Mouse (Mus musculus) cerebellum, adult 11 months (tissue): ENCODE results near the gene Nfia.

Experiments
- DNase-seq: peaks from one replicate; pipeline ENCODE4 v3.0.0; 2022

Gene Nfia

DNA sequence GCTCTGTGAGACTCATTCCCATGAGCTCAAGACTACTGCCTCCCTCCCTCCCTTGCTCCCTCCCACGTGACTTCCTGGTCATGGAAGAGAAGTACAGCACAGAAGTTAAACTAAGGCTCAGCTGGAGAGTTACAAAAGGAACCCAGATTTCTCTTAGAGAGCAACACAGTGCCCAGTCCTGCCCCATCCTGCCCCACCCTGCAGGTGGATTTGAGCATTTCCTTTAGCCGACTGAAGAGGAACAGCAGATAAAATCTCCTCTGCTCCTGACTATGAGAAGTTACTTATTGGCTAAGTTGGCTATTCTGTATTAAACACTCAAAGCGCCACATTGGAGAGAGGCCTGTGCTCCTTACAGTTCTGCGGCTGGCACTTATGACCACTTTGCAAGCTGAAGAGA is 314.4 kb downstream of the Nfia start:
- DNase-seq = no peak

DNA sequence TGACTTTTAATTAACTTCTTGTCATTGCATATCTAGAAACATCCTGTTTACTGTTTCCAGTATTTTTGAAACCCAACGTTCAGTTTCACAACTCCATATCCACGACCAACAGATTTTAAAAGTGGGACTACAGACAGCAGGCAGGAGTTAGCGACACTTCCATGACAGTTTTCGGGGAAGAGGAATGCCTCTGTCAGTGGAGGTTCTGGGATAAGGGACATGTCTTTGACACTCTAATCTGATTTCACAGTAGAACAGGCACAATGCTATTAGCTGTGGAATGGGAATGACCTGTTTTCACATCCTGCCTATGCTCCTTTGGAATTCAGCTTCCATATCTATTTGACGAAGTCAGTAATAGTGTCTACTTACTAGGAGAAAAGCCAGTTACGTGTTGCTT is 317.5 kb downstream of the Nfia start:
- no peak for DNase-seq

DNA sequence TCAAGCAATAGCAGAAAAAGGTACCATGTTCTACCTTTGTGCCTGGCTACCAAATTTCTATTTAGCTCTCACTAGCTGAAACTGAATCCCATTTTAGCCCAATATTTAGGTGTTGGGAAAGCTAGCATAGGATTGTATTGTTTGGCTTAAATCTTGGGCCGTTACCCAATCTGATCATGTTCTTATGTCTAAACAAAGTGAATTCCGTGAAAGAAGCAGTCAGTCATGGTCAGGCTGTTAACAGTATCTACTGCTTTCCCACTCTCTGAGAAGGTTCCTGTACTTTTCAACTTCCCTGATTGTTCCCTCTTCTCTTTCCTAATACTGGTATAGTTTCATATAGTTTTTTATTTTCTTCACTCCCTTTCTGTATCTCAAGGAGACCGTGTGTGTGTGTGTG is 318.1 kb downstream of the Nfia start:
- DNase-seq = no peak

DNA sequence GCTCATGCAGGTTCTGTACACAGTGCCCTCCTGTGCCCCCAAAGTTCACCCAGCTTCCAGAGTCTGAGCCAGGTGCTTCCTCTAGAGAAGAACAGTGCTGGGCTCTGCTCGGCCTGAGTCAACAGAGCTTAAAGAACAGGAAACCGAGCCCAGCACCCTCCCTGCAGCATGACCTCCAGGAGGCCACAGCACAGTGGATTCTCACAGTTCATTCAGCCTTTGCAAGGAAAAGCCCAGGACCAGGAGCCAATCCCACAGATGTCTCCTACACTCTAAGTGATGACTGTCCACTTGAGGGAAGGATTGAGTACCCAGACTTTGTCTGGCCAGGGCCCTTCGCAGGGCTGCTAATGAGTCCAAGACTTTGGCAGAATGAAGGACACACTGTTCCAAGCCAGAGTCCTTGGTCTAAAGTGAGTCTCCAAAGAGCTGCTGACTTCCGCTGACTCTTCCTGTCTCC is 318.9 kb downstream of the Nfia start:
- no peak for DNase-seq

DNA sequence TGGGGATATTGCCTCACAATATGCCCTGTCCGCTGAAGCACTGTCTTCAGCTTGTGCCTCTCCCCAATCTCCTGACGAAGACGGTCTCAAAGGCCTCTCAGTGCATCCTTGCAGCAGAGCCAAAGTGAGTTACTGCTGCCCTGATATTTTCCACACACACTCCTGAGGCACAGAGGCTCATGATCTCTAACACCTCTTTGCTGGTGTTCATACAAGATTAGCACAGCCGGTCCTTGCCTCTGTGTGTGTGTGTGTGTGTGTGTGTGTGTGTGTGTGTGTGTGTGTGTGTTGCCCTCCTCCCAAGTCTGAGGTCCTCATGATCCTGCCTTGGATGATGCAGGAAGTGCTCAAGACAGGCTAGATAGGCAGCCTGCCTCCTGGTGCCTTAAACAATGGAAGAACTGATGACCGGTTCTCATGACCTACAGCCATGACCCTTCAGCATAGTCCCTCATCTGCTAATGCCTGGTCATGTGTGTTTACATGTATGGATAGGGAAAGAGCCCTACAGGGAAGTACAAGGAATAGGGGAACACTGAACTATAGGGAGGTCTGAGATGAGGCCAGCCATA is 319.5 kb downstream of the Nfia start:
- no peak for DNase-seq

DNA sequence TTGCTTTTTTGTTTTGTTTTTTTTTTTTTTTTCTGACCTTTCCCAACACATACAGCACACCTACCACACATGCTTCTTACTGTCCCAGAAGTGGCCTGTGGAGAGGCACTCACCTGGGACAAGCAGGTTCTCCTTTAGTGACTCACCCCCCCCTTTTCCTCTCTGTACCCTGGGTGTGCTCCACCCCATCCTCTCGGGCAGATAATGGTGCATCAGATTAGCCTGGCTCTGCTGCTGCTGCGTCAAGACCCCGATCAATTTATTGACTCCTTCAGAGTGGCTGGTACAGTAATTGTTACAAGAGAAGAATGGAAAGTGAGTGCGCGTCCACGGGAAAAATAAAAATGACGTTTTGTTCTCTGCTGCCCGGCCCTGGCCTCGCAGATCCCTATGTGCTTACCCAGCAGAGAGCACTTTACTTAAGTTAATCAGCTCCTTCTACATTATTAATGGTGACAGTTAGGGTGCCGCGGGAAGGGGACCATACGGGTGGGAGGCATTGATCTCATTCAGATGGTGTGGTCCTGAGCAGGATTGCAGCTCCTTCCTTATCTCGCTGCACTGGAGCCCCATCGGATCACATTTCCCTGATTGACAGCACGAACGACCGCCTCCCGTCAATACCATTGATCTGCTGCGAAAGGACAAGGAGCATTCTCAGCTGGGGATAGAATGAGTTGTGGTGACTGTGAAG is 321.7 kb downstream of the Nfia start:
- DNase-seq = no peak

DNA sequence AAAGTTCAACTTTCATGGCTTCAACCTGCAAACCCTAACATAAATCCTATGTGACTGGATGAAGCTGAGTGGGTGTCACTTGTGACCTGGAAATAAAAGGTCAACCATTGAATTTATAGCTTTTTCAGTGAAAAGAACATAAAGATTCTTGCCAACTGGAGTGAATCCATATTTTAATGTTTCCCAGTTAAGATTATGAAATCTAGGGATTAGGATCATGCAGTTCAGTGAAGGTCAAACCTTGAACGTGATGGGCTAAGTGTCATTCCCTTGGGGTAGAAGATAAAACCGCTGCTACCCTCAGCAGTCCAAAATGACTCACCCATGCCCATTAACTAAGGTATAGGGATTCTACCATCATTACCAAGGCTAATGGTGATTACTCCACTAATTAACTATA is 322.5 kb downstream of the Nfia start:
- DNase-seq = no peak

DNA sequence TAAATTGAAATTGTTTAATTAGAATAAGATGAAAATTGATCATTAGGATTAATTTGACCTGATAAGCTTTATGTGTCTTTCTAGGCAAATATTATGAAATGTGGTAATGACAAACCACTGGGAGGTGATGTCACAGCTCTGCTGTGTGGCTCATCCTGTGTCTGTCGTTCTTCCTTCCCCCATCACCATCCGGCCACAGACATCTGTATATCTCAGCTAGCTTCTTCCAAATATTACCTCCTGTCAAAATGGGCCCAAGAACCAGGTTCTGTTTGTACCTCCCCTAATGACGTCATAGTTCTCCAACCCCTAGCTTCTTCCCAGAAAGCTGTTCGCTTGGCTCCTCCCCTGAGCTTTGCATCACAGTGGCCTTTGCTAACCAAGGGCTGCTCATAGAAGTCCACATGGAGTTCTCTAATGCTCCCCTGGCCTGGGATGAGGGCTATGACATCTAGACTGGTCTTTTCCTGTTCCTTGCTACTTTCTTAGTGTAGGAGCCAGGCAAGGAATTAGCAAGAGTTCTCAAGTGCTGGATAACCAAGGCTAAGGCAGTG is 324.6 kb downstream of the Nfia start:
- no peak for DNase-seq

DNA sequence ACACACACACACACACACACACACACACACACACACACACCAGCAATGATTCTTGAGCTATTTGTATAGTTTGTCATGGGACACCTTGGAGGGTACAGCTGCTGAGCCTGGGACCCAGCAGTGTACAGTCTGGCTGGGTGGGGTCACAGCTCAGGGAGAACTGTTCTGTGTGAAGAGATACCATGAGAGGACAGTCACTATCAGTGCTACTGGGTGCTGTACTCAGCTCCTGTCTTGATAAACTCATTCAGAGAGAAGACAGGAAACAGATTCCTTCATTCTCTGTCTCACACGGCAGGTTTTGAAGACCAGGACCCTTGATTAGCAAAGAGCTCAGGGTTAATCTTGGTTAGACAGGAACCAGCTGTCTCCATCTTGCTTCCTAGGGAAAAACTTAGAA is 326.1 kb downstream of the Nfia start:
- no peak for DNase-seq

DNA sequence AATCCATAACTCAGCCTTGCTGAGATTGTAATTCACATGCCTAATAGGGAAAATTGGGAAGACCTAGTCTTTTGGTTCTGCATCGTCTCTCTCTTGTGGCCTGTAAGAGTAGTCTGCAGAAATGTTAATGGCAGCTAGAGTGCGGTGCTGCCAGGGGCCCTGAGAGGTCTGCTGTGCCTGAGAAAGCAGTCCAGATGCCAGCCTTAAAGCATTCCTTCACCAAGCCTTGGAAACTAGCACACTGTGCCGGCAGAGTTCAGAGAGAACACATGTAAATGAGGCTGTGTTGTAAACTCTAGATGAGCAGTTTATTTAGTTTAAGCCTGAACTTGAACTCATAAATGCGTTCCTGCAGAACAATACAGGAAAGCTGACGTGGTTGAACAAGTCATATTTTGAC is 326.9 kb downstream of the Nfia start:
- no peak for DNase-seq

DNA sequence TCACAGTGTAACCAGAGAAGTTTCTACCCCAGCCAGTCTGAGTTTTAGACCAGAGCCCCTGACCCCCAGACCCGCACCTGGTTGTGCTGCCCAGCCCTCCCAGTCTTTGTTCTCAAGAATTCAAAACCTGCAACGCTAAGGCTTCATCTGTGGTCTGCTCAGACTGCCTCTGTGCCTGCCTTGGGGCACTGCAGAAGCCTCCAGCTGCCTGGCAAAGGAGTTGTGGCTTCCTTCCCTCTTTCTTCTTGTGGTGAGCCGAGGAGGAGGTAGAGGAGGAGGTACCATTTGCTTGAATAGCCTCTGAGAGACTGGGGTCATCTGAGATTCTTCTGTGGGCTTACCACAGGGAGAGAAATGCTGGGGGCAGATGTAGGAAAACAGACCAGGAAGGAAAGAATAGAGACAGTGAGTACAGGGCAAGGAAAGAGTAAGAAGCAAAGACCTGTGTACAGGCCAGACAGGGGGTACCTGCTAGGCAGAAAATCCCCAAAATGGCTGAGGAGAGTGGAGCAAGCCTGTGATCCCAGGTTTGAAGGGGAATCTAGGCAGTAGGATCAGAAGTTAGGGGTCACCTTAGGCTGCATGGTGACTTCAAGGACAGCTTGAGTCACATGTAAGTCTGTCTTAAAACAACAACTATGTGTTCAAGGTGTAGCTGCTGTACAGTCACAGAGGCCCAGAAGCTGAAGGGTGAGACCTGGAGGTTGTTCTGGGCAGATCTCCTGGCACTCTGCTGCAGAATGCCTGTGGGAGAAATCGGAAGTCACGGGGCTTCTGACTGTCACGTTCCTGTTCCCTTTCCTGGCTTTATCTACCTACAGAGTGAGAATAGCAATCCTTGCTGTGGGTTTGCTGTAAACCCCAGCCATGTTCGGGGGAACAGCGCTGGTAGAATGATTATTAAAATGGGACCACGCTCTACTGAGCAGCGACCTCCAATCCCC is 328.9 kb downstream of the Nfia start:
- DNase-seq = no peak

DNA sequence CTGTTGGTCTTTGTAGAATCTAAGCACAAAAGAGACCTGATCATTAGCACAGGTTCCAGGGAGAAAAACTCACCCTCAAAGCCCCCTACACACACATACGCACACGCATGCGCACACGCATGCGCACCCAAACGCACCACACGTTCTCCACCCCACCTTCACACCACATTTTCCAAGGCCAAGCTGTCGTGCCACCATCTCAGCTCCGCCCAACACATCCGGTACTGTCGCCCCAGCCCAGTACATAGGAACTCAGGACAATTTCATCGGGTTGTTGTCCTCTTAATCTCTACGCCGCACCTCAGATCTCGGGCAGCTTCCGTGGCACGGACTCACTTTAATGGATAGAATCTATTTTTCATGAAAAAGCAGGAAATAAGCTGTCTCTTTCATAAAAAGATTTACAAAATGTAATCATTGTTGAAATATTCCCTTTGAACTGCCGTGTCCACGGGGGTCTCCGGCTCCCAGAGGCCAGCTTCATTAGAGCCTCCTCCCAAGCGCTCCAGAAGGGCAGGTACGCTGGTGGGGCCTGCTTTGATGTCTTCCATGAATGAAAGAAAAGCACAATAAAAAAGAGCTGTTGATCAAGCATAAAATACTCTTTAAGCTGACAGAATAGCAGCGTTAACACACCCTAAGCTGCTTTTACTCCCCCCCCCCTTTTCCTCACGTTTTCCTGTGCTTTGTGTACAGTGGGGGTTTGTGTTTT is 330.2 kb downstream of the Nfia start:
- no peak for DNase-seq

DNA sequence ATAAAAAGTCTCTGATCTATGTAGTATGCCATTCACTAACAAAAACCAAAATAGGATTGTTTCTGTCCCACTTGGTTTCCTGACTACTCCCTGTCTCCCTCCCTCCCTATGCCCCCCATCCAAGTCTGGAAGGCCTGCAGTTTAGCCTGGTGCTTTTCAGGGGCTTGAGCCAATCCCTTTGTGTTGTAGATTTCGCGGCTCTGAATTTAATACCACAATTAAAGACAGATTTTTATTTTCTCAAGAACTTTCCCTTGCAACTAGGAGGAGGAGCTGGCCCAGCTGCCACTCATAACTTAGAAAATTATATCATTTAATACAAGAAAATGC is 330.8 kb downstream of the Nfia start:
- no peak for DNase-seq

DNA sequence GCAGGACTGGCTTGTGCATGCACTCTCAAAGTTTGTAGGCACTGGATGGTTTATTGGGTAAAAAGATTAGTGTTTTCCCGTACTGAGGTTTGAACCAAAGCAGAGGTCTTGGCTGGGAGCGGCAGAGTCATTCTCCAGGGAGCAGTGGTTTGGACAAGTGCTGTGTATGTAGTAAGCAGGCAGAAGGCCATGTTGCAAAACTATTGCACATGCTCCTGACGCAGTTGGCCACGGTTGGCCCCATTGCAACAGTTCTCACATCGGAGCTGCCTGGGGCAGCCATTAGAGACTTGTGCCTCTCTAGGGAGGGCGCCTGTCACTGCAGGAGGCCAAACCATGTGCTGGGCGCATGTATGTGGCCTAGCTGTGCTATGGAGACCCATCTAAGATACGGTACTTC is 331.6 kb downstream of the Nfia start:
- no peak for DNase-seq

DNA sequence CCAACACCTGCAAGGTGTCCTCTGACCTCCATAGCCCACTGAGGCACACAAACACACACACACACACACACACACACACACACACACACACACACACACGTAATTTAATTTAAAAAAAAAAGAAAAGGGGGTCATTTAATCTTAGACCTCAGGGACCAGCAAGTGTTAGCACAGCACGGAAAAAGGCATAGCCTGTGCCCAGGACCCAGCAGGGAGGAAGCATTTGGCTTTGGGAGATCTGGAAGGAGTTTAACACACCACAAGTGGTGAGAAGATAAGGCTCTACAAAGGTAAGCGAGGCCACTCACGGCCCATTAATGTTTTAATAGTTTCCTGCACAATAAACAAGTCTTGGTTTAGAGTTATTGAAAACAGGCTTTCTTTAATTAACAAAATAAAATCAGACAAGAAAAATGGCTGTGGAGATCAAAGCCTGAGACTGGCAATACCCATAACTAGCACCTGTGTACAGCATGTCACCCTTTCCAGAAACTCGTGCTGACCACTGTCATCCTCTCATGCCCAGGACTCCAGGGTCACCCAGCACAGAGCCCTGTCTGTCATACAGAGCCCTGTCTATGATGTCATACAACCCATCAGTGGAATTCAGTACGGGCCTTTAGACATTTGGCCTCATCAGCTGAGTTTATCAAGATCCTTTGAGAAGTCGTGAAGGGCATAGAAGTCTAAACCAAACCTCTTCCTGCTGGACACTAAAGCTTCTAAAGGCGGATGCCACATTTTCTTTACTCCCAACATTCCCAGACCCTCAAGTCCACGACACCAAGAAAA is 332.6 kb downstream of the Nfia start:
- no peak for DNase-seq

DNA sequence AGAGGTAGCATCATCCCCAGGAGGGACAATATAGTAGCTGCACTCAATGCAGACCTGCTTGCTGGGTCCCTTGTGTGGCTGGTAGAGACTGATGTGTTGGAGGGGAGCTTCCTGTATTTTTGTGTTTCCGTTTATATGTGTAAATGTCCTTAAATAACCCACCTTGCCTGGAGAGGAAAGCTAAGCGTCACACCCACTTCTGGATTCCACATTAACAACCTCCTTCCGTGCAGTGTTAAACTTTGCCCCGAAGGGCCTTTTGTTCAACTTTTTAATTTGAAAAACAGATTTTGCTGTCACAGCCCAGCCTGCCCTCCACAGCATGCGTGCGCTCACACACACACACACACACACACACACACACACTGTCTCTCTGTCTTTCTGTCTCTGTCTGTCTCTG is 333.4 kb downstream of the Nfia start:
- DNase-seq = no peak

DNA sequence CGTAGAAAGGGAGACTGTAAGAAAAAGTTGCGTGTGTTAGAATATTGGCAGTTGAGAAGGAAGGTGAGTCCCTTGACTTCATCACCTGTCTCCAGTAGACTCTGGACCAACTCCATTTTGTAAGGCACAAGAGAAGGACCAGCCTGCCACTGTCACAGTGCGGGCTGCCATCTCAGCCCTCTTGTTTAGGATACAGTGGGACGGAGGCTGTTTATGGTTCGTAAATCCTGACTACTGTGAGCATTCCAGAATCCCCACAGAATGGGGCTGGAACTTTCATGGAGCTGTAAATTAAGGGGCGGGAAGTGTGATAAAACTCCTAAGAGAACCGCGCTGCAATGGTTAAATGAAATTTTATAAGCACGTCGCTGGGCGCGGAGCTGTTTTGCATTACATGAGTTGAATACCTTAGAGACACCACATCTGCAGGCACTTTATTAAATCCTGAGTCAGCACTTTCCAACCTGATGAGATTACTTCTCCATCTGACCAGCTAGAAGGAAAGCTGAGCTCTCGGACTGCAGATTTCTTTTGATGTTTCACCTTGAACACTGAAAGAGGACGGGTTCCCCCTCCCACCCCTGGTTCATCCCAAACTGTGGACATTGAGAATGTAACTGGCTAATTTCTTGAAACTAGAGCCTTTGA is 334.0 kb downstream of the Nfia start:
- DNase-seq = no peak

DNA sequence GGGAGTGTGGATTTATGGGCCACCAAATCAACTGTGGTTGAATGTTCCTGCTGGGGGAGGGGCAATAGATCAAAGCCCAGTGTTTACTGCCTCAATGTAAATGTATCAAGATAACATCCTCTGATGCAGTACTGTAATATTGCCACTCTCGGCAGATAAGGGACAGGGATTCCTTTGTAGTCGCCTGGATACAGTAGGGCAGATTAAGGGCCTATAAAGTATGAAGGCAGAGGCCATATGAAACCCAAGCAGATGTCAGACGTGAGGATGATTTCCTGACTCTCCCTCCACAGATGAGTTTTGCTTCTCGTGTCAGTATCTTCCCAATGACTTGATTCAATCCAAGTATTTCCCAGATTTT is 334.5 kb downstream of the Nfia start:
- no peak for DNase-seq

DNA sequence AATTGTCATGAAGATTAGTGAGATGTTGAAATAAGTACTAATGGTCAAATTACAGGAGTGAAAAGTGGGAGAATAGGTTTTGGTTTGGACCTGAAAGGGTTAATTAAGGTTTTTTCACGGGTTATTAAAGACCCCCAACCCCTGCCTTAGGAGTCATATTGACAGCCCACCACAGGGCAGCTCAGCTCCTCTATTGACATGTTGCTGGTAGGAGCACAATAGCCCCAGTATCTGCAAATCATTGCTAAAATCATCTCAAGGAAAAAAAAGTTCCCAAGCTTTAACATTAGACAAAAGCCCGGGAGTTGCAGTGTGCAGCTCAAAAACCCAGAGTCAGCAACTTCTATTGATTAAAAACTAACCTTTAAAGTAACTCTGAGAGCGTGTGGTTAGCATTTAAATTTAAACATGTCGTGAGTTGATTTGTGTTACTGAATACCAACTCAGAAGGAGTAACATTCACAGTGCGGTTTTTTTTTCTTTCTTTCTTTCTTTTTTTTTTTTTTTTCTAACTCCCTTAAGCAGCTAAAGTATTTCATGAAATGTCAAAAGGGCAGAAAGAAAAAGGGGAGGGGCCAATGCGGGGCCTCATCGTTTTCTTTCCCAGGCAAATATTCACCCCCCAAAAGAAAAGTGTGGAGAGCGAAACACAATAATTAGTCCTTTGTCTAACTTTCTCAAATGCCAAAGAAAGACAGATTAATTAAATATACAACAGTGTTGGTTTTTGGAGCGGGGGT is 335.6 kb downstream of the Nfia start:
- no peak for DNase-seq

DNA sequence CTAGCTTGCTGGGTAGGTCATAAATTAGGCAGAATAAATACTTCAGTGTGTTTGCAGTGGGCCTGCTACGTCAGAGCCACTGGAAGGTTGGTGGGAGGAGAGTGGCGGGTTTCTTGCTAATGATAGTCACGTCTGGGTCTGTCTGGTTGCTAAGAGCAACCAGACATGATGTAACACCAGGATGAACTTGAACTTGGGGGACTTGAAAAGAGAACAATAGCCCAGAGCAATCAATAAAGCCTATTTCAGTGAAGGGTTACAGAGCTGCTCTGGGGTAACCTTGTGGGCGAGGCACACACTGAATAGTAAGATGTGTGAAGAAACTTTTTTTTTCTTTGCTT is 336.1 kb downstream of the Nfia start:
- no peak for DNase-seq

DNA sequence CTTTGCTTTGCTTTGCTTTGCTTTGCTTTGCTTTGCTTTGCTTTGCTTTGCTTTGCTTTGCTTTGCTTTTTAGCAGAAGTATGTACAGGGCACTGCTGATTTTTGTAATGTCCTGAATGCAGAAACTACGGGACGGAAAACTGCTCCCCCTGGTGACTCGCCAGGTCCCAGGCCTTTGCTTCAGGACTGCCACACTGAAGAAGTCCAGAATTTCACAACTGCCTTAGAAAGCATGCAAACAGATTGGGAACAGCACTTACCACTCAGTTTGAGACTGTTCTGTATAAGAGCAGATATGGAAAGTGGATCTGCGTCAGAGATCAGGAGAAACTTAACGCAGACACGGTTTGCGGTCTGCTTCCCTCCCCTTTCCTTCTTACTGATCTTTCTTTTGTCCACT is 336.5 kb downstream of the Nfia start:
- DNase-seq = peak; percentile 57
